Mouse (Mus musculus) kidney, adult 2 months (tissue): Measurements from ENCODE around the gene Ywhab. TPM values are rescaled to one million over a fixed set of nuclear protein-coding genes. Genes with fewer than 3 reads are reported as not detected.
A peak's percentile ranks its signal among the peaks of the same experiment; 100 is the strongest.

ENCODE experiments used
- DNase-seq: peaks from one replicate; pipeline ENCODE4 v3.0.0; 2021
- H3K27ac ChIP-seq: fragments of 200-500 bp; 2 replicates; pipeline ENCODE4 v1.5.1; 2012; ENCODE audit warnings: low read depth, low read length, control low read depth, inconsistent platforms; ENCODE audit not compliant: insufficient read depth
- H3K27me3 ChIP-seq: fragments of 200-500 bp; replicated peaks from 2 replicates; pipeline ENCODE4 v1.6.1; 2012; ENCODE audit warnings: mild to moderate bottlenecking, moderate library complexity, low read length, inconsistent platforms; ENCODE audit not compliant: control insufficient read depth, insufficient read depth
- H3K36me3 ChIP-seq: fragments of 200-500 bp; 2 replicates; pipeline ENCODE4 v1.6.1; 2012; ENCODE audit warnings: mild to moderate bottlenecking, moderate library complexity, low read length, inconsistent platforms; ENCODE audit not compliant: control insufficient read depth, insufficient read depth
- H3K4me1 ChIP-seq: fragments of 200-500 bp; 2 replicates; pipeline ENCODE4 v1.6.1; 2011; ENCODE audit warnings: low read length; ENCODE audit not compliant: control insufficient read depth, insufficient read depth
- H3K4me3 ChIP-seq: fragments of 200-500 bp; 2 replicates; pipeline ENCODE4 v1.5.1; 2011; ENCODE audit warnings: mild to moderate bottlenecking, low read depth, low read length, control low read depth; ENCODE audit not compliant: insufficient read depth
- CTCF ChIP-seq: fragments of 200-500 bp; conservative IDR thresholded peaks from 2 replicates; pipeline ENCODE4 v1.5.1; 2011; ENCODE audit warnings: low read depth, mild to moderate bottlenecking, control low read depth, low read length, moderate library complexity, mixed read lengths; ENCODE audit not compliant: insufficient read depth, insufficient read length
- POLR2A ChIP-seq: fragments of 200-500 bp; IDR thresholded peaks from one replicate; pipeline ENCODE4 v1.6.1; 2011; ENCODE audit warnings: low read depth, low read length, control low read depth
- WGBS: fragments of 180-500 bp; shearing (Covaris S2); methylation state at CpG from one replicate; pipeline ENCODE4 v1.1.7; 2018; 5-methylcytosine and 5-hydroxymethylcytosine counted together
- polyA plus RNA-seq: library from polyadenylated mRNA; depleted of rRNA; stranded (reverse); fragments of >200 nt; gene quantifications from 2 replicates; pipeline ENCODE4 v1.2.3, GENCODE M21; 2012

Ywhab gene
- polyA plus RNA-seq, 1 experiment = 63.9 TPM

- Histone ChIP-seq H3K4me3 (no peak overlapping the region), H3K27me3 (no peaks in the 10 kb centered on the region), H3K36me3 (no peaks in the 10 kb centered on the region), H3K27ac (no peak overlapping the region), H3K4me1 (no peaks in the 10 kb centered on the region)
- WGBS = 3% methylated on average over 5 of the region's 5 CpGs
- peak; percentile 56 for DNase-seq
- TF ChIP-seq POLR2A = no peak
- TF ChIP-seq CTCF = peak; percentile 93
Observed at GRCm38 (mm10) chr2:163968581-163968980, 26.2 kb upstream of the Ywhab start.

GRCm38 (mm10) chr2:163970326-163970725, 24.4 kb upstream of the Ywhab start:
- no peak overlapping the region for H3K27ac ChIP-seq
- H3K4me1 ChIP-seq = no peaks in the 10 kb centered on the region
- H3K36me3 ChIP-seq = no peaks in the 10 kb centered on the region
- no peak overlapping the region for H3K4me3 ChIP-seq
- H3K27me3 ChIP-seq = no peaks in the 10 kb centered on the region
- 45% methylated on average over 3 of the region's 3 CpGs for WGBS
- no peak for DNase-seq
- no peak for TF ChIP-seq POLR2A
- no peak for TF ChIP-seq CTCF

- WGBS = 58% methylated on average over 2 of the region's 2 CpGs
- Histone ChIP-seq H3K27me3 (no peaks in the 10 kb centered on the region), H3K27ac (no peak overlapping the region), H3K4me3 (no peak overlapping the region), H3K36me3 (no peaks in the 10 kb centered on the region), H3K4me1 (no peaks in the 10 kb centered on the region)
- TF ChIP-seq CTCF = no peak
- TF ChIP-seq POLR2A = no peak
- DNase-seq = peak; percentile 43
Observed at GRCm38 (mm10) chr2:163974056-163974455, 20.7 kb upstream of the Ywhab start.

GRCm38 (mm10) chr2:163976448-163976847, 18.3 kb upstream of the Ywhab start:
- 86% methylated on average over 6 of the region's 7 CpGs for WGBS
- Histone ChIP-seq H3K4me1 (no peaks in the 10 kb centered on the region), H3K36me3 (no peaks in the 10 kb centered on the region), H3K27ac (no peak overlapping the region), H3K4me3 (no peak overlapping the region), H3K27me3 (no peaks in the 10 kb centered on the region)
- no peak for DNase-seq
- no peak for TF ChIP-seq POLR2A
- no peak for TF ChIP-seq CTCF

- DNase-seq = no peak
- no peak overlapping the region for H3K27ac ChIP-seq
- no peaks in the 10 kb centered on the region for H3K4me1 ChIP-seq
- no peaks in the 10 kb centered on the region for H3K27me3 ChIP-seq
- no peak for TF ChIP-seq CTCF
- TF ChIP-seq POLR2A = no peak
- no peak overlapping the region for H3K4me3 ChIP-seq
- H3K36me3 ChIP-seq = no peaks in the 10 kb centered on the region
- 84% methylated on average over 8 of the region's 8 CpGs for WGBS
Observed at GRCm38 (mm10) chr2:163987233-163987632, 7.5 kb upstream of the Ywhab start.

- TF ChIP-seq CTCF (no peak), POLR2A (no peak)
- Histone ChIP-seq H3K4me3 (no peak overlapping the region), H3K27me3 (no peaks in the 10 kb centered on the region), H3K36me3 (no peaks in the 10 kb centered on the region), H3K27ac (no peak overlapping the region), H3K4me1 (peaks cover 8% of the 10 kb centered on the region)
- 97% methylated on average over 2 of the region's 2 CpGs for WGBS
- DNase-seq = no peak
Observed at GRCm38 (mm10) chr2:163992871-163993270, 1.9 kb upstream of the Ywhab start.

- H3K4me3 ChIP-seq = peak overlapping the region; percentile 88
- peaks cover 11% of the 10 kb centered on the region for H3K4me1 ChIP-seq
- H3K36me3 ChIP-seq = no peaks in the 10 kb centered on the region
- peak overlapping the region; percentile 92 for H3K27ac ChIP-seq
- under 1% methylated on average over 70 of the region's 79 CpGs for WGBS
- TF ChIP-seq POLR2A = no peak
- no peak for TF ChIP-seq CTCF
- H3K27me3 ChIP-seq = no peaks in the 10 kb centered on the region
- DNase-seq = peak; percentile 98
Observed at GRCm38 (mm10) chr2:163994977-163995862, 460 bp downstream of the Ywhab start.

GRCm38 (mm10) chr2:163996275-163996674, 1.5 kb downstream of the Ywhab start:
- DNase-seq = no peak
- no peaks in the 10 kb centered on the region for H3K27me3 ChIP-seq
- no peak for TF ChIP-seq CTCF
- no peak for TF ChIP-seq POLR2A
- 45% methylated on average over 6 of the region's 6 CpGs for WGBS
- peaks cover 11% of the 10 kb centered on the region for H3K4me1 ChIP-seq
- H3K36me3 ChIP-seq = no peaks in the 10 kb centered on the region
- H3K27ac ChIP-seq = no peak overlapping the region
- H3K4me3 ChIP-seq = peak overlapping the region; percentile 34
